Mouse (Mus musculus) heart, embryonic 16.5 days (tissue): ENCODE measurements around the gene Gm7358. TPM values are rescaled to one million over a fixed set of nuclear protein-coding genes. Genes with fewer than 3 reads are reported as not detected.

Experiments
- polyA plus RNA-seq: library from polyadenylated mRNA; unstranded; fragments of >200 nt; fragmentation: Nextera tagmentation; extraction: Ambion mirVana; gene quantifications from 2 replicates; pipeline ENCODE4 v1.2.1, GENCODE M21; 2015

Gm7358 gene
- polyA plus RNA-seq, 1 experiment from 2014 or later, result not detected

Other genes with a start within 250 kb of the Gm7358 start
- not detected in 2 replicates for gene Gm7168, start 111.2 kb downstream of the Gm7358 start, polyA plus RNA-seq
- not detected in 2 replicates for gene Gm7356, start 55.8 kb downstream of the Gm7358 start, polyA plus RNA-seq
- 2.7 and 4.6 TPM in 2 replicates for gene Dact2, start 144.8 kb upstream of the Gm7358 start, polyA plus RNA-seq
- gene Smoc2, start 220.0 kb upstream of the Gm7358 start, polyA plus RNA-seq, result 33.3 and 37.0 TPM in 2 replicates